Mouse (Mus musculus) stomach, embryonic 16.5 days (tissue): Measurements from ENCODE around the gene E430018J23Rik. TPM values are rescaled to one million over a fixed set of nuclear protein-coding genes. Genes with fewer than 3 reads are reported as not detected.

Source experiments
- ATAC-seq: fragments of 200-750 bp; cut with Nextera tagmentation; 2 replicates; pipeline ENCODE4 v1.8.0; 2017; ENCODE audit warnings: moderate number of reproducible peaks, moderate TSS enrichment; ENCODE audit not compliant: insufficient read depth, low FRiP score
- H3K27ac ChIP-seq: fragments of 300-500 bp; sonication (generic); 2 replicates; pipeline ENCODE4 v1.5.1; 2014; ENCODE audit warnings: low read length
- H3K27me3 ChIP-seq: fragments of 300-500 bp; sonication (generic); 2 replicates; pipeline ENCODE4 v1.6.1; 2014; ENCODE audit warnings: low read length, control low read depth, mixed read lengths; ENCODE audit not compliant: control insufficient read depth, insufficient read depth
- H3K36me3 ChIP-seq: fragments of 300-500 bp; sonication (generic); 2 replicates; pipeline ENCODE4 v1.6.1; 2014; ENCODE audit warnings: low read length; ENCODE audit not compliant: control insufficient read depth, insufficient read depth
- H3K4me1 ChIP-seq: fragments of 300-500 bp; sonication (generic); 2 replicates; pipeline ENCODE4 v1.6.1; 2014; ENCODE audit warnings: low read length, control low read depth, mixed read lengths; ENCODE audit not compliant: control insufficient read depth, insufficient read depth
- H3K4me2 ChIP-seq: fragments of 300-500 bp; sonication (generic); 2 replicates; pipeline ENCODE4 v1.6.1; 2014; ENCODE audit warnings: low read depth, low read length, mixed read lengths
- H3K4me3 ChIP-seq: fragments of 300-500 bp; sonication (generic); replicated peaks from 2 replicates; pipeline ENCODE4 v1.5.1; 2014; ENCODE audit warnings: mild to moderate bottlenecking, low read length
- H3K9ac ChIP-seq: fragments of 300-500 bp; sonication (generic); 2 replicates; pipeline ENCODE4 v1.6.1; 2014; ENCODE audit warnings: low read length
- H3K9me3 ChIP-seq: fragments of 300-500 bp; sonication (generic); replicated peaks from 2 replicates; pipeline ENCODE4 v1.6.1; 2016; ENCODE audit warnings: low read length, control low read depth; ENCODE audit not compliant: control insufficient read depth
- WGBS: fragments of 180-500 bp; shearing (Covaris S2); extraction: QIAGEN DNeasy Blood & Tissue Kit; methylation state at CpG from one replicate; pipeline ENCODE4 v1.1.7; 2014; 5-methylcytosine and 5-hydroxymethylcytosine counted together
- polyA plus RNA-seq: library from polyadenylated mRNA; unstranded; fragments of >200 nt; fragmentation: Nextera tagmentation; extraction: Ambion mirVana; gene quantifications from 2 replicates; pipeline ENCODE4 v1.2.1, GENCODE M21; 2015

E430018J23Rik gene
- polyA plus RNA-seq = 6.1 and 9.3 TPM in 2 replicates

- under 1% methylated on average over 45 of the region's 45 CpGs for WGBS
Observed at GRCm38 (mm10) chr7:127393157-127393943, at the start of gene E430018J23Rik. E430018J23Rik (minus strand) TSS chr7:127393629.

GRCm38 (mm10) chr7:127437724-127438123 is 44.3 kb upstream of the E430018J23Rik start:
- H3K4me2 ChIP-seq = no peak overlapping the region
- no peak overlapping the region for H3K27ac ChIP-seq
- no peak overlapping the region for H3K4me3 ChIP-seq
- no peak for ATAC-seq
- no peaks in the 10 kb centered on the region for H3K4me1 ChIP-seq
- H3K27me3 ChIP-seq = no peaks in the 10 kb centered on the region
- 85% methylated on average over 3 of the region's 3 CpGs for WGBS
- no peak overlapping the region for H3K9ac ChIP-seq
- peaks cover 6% of the 10 kb centered on the region; the same call in 1 of the 2 replicates for H3K9me3 ChIP-seq
- no peaks in the 10 kb centered on the region; the same call in 1 of the 2 replicates for H3K36me3 ChIP-seq

More at GRCm38 (mm10) chr7:127393157-127393943, at the start of gene E430018J23Rik:
- Histone ChIP-seq H3K4me1 (peaks cover 10% of the 10 kb centered on the region), H3K27me3 (no peaks in the 10 kb centered on the region), H3K36me3 (peaks cover 5% of the 10 kb centered on the region; the same call in 1 of the 2 replicates), H3K27ac (peak within 1 kb of the TSS; percentile 85), H3K9me3 (no peaks in the 10 kb centered on the region), H3K9ac (peak within 1 kb of the TSS; percentile 88), H3K4me2 (peak within 1 kb of the TSS; percentile 72), H3K4me3 (peak within 1 kb of the TSS; percentile 66)
- peak; percentile 97 for ATAC-seq

- no peak overlapping the region for H3K9ac ChIP-seq
- H3K9me3 ChIP-seq = peaks cover 6% of the 10 kb centered on the region; the same call in 1 of the 2 replicates
- no peaks in the 10 kb centered on the region for H3K27me3 ChIP-seq
- no peaks in the 10 kb centered on the region for H3K36me3 ChIP-seq
- H3K27ac ChIP-seq = no peak overlapping the region
- no peak overlapping the region for H3K4me3 ChIP-seq
- WGBS = 87% methylated on average over 4 of the region's 4 CpGs
- H3K4me1 ChIP-seq = no peaks in the 10 kb centered on the region
- ATAC-seq = no peak
- no peak overlapping the region for H3K4me2 ChIP-seq
Observed at GRCm38 (mm10) chr7:127435206-127435605, 41.8 kb upstream of the E430018J23Rik start.

DNA sequence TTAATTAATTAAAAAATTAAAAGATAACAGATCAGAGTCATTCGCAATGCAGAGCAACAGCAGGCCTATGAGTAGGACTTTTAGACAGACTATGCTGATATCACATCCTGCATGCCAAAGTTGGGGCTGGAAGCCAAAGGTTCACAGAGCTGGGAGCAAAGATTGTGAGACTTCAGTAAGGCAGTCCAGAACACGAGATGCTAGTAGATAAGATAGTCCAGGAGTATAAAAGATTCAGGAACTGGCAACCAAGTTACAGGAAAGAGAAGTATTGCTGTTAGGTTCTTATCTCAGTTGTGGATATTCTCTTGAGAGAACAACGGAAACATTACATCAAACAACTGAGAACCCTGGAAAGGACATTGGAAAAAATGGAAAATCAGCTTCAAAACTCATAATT is 32.9 kb upstream of the E430018J23Rik start:
- H3K4me3 ChIP-seq = no peak overlapping the region
- no peaks in the 10 kb centered on the region for H3K27me3 ChIP-seq
- WGBS = 67% methylated on average over 3 of the region's 3 CpGs
- no peak overlapping the region for H3K27ac ChIP-seq
- no peak overlapping the region for H3K9ac ChIP-seq
- 0 out of 2 replicates have a peak, but pooled peaks cover under 1% of the 10 kb centered on the region for H3K4me1 ChIP-seq
- H3K36me3 ChIP-seq = no peaks in the 10 kb centered on the region
- H3K4me2 ChIP-seq = no peak overlapping the region
- no peak for ATAC-seq
- H3K9me3 ChIP-seq = no peaks in the 10 kb centered on the region

- 82% methylated on average over 2 of the region's 2 CpGs for WGBS
- Histone ChIP-seq H3K4me1 (0 out of 2 replicates have a peak, but pooled peaks cover 5% of the 10 kb centered on the region), H3K27me3 (no peaks in the 10 kb centered on the region), H3K9ac (no peak overlapping the region), H3K4me2 (no peak overlapping the region), H3K36me3 (no peaks in the 10 kb centered on the region), H3K9me3 (no peaks in the 10 kb centered on the region), H3K27ac (no peak overlapping the region), H3K4me3 (no peak overlapping the region)
- ATAC-seq = no peak
Observed at GRCm38 (mm10) chr7:127425911-127426310, 32.5 kb upstream of the E430018J23Rik start.

DNA sequence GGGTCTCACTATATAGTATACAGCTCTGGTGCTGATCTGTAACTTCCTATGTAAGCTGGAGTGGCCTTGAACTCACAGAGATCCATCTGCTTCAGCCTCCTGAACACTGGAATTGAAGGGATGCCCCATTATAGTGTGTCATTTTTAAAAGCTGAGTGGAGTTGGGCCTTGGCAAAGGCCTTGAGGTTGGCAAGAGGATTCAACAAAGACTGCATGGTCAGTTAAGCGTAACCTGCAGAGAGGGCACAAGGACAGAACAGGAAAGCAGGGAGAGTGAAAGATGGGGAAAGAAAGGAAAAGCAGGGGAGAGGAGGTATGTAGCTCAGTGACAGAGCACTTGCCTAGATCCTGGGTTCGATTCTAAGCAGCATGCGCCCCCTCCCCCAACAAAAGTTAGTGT is 31.9 kb upstream of the E430018J23Rik start:
- Histone ChIP-seq H3K36me3 (no peaks in the 10 kb centered on the region), H3K4me2 (no peak overlapping the region), H3K4me1 (0 out of 2 replicates have a peak, but pooled peaks cover 5% of the 10 kb centered on the region), H3K9ac (no peak overlapping the region), H3K4me3 (no peak overlapping the region), H3K27me3 (no peaks in the 10 kb centered on the region), H3K27ac (no peak overlapping the region), H3K9me3 (no peaks in the 10 kb centered on the region)
- 88% methylated on average over 3 of the region's 3 CpGs for WGBS
- ATAC-seq = no peak

DNA sequence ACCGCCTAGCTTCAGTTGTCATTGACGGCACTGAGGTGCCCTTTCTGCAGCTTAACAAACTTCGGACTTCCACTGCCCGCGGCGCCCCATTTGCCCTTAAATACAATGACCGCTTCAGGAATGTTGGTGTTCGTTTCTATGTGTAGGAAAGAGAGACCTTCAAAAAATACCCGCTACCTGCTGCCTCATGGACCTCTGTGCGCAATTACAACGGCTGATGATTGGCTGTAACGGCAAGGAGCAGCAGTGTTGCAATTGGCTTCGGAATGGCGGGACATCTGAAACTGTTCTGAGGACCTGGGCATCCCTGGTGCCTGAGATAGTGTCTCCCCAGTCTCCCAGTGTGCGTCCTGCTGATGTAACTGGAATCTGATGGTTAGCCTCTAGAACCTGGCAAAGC is 28.8 kb upstream of the E430018J23Rik start:
- Histone ChIP-seq H3K27ac (no peak overlapping the region), H3K4me2 (peak overlapping the region; percentile 63), H3K4me1 (0 out of 2 replicates have a peak, but pooled peaks cover 5% of the 10 kb centered on the region), H3K9ac (peak overlapping the region; percentile 83; the same call in 1 of the 2 replicates), H3K9me3 (no peaks in the 10 kb centered on the region), H3K4me3 (peak overlapping the region; percentile 71), H3K36me3 (no peaks in the 10 kb centered on the region), H3K27me3 (no peaks in the 10 kb centered on the region)
- 1% methylated on average over 15 of the region's 15 CpGs for WGBS
- peak; percentile 30; the same call in 1 of the 2 replicates for ATAC-seq

DNA sequence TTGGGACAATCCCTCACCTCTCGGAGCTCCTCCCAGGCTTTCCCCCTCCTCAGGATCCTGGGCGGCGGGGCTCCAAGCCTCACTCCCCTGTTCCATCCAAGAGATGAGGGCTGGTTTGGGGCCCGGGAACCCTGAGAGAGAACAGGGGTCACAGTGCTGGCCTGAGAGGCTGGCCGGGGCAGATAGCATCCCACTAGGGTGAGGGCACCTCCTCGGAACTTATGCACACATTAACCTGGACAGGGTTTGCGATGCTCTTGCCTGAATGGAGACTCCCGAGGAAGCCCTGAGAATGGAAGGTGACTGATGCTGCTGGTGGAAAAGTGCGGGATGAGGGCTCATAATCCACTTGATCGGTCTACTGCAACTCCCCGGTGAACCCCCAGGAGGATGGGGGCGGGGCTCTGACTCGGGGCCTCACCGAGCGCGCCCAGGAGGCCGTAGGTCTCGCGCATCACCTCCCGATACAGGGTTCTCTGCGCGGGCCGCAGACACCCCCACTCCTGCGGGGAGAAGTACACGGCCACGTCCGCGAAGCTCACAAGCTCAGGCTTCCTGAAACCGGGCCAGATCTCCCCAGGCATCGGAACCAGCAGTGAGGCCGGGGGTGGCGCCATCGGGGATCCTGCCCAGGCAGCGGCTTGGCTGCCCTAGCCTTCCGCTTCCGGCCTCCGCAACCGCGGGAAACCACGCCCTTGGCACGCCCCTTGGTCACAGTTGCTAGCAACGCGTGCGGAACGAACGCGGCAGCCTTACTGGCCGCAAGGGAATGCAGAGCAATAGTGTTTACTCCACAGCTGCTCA is 28.2 kb upstream of the E430018J23Rik start, which contains the start of gene Zfp688:
TSS of gene Zfp688 (minus strand) at position 681 of the 804 bp plus-strand sequence.
- peak; percentile 95 for ATAC-seq
- no peaks in the 10 kb centered on the region for H3K36me3 ChIP-seq
- no peaks in the 10 kb centered on the region for H3K9me3 ChIP-seq
- H3K27me3 ChIP-seq = no peaks in the 10 kb centered on the region
- peak within 1 kb of the TSS; percentile 83 for H3K9ac ChIP-seq
- H3K4me3 ChIP-seq = peak within 1 kb of the TSS; percentile 71
- 0 out of 2 replicates have a peak within 1 kb of the TSS, but pooled peaks have one; percentile 40 for H3K27ac ChIP-seq
- H3K4me2 ChIP-seq = peak within 1 kb of the TSS; percentile 63
- 0 out of 2 replicates have a peak, but pooled peaks cover 5% of the 10 kb centered on the region for H3K4me1 ChIP-seq
- WGBS = under 1% methylated on average over 48 of the region's 48 CpGs
